Comparison of ENCODE assay signal across 13 mouse cellular contexts in genomic region chr6:116154854-116155624, GRCm38 (mm10). TPM values are rescaled to one million over a fixed set of nuclear protein-coding genes. Genes with fewer than 3 reads are reported as not detected.
A peak's percentile ranks its signal among the peaks of the same experiment; 100 is the strongest.
DNase-seq lines count a peak whose midpoint lies in the region; ATAC-seq and TF ChIP-seq lines count a peak whose summit lies in the region.
"Had no signal": no experiment of that assay in that cellular context is flagged by ENCODE, and none has a peak within 500 bp of the region (broad histone marks: within the 10 kb centered on the region; RNA-seq: fewer than 3 reads in every experiment).

No protein-coding gene starts in this region.

- no peak overlapping the region for H3K27ac ChIP-seq in embryonic facial prominence, embryonic 11.5 days (replicated peaks; ENCODE audit: low read depth, low read length)
- H3K27ac ChIP-seq in embryonic facial prominence, embryonic 10.5 days (replicated peaks) = no peak overlapping the region
- H3K27ac ChIP-seq in heart, embryonic 16.5 days (ENCODE audit: low read length) = peak overlapping the region; percentile 51
- no peak overlapping the region for H3K27ac ChIP-seq in heart, adult 2 months
- H3K27ac ChIP-seq in hindbrain, postnatal 0 days = no peak overlapping the region

- DNase-seq in embryonic facial prominence, embryonic 11.5 days (ENCODE audit: low spot score) = peak; percentile 19
- DNase-seq in embryonic facial prominence, embryonic 10.5 days (ENCODE audit: low spot score) = no peak
- no peak for DNase-seq in heart, adult 2 months
- peak; percentile 2 for DNase-seq in hindbrain, postnatal 0 days (ENCODE audit: low spot score)
- DNase-seq in right cerebral cortex, postnatal 25 days = no peak
- no peak for DNase-seq in layer of hippocampus, adult 18-20 months (ENCODE audit: low spot score in 2 of 2)
- DNase-seq: adrenal gland, postnatal 36 days; cerebellum, adult 11-12 months; lung, adult 2 months; spleen, adult 18-20 months had no signal

- 0 out of 2 replicates have a peak, but pooled peaks cover 1% of the 10 kb centered on the region for H3K79me2 ChIP-seq in heart, adult 2 months (replicated peaks; ENCODE audit: control insufficient read depth, insufficient read depth, low read length)

- no peak for TF ChIP-seq POLR2A in heart, adult 2 months (IDR thresholded peaks at IDR 0.05; ENCODE audit: insufficient read depth, low read depth, low read length)

- no peak for TF ChIP-seq CTCF in heart, adult 2 months (IDR thresholded peaks at IDR 0.05)
- TF ChIP-seq CTCF in hindbrain, postnatal 0 days (IDR thresholded peaks at IDR 0.05; ENCODE audit: low read depth) = no peak

- H3K9ac ChIP-seq in embryonic facial prominence, embryonic 11.5 days (replicated peaks; ENCODE audit: low read length) = no peak overlapping the region
- 0 out of 2 replicates have a peak overlapping the region, but pooled peaks have one; percentile 25 for H3K9ac ChIP-seq in heart, embryonic 16.5 days (ENCODE audit: low read length)
- no peak overlapping the region for H3K9ac ChIP-seq in heart, adult 2 months (ENCODE audit: low read depth, low read length)
- no peak overlapping the region for H3K9ac ChIP-seq in hindbrain, postnatal 0 days (replicated peaks; ENCODE audit: low read length)

- no peak overlapping the region for H3K4me2 ChIP-seq in embryonic facial prominence, embryonic 11.5 days (ENCODE audit: low read depth, low read length)
- H3K4me2 ChIP-seq in heart, embryonic 16.5 days (ENCODE audit: low read depth, low read length) = no peak overlapping the region
- H3K4me2 ChIP-seq in hindbrain, postnatal 0 days (ENCODE audit: low read depth, low read length) = no peak overlapping the region

- no peaks in the 10 kb centered on the region for H3K27me3 ChIP-seq in embryonic facial prominence, embryonic 11.5 days (ENCODE audit: control insufficient read depth, insufficient read depth, low read length)
- H3K27me3 ChIP-seq in embryonic facial prominence, embryonic 10.5 days (replicated peaks; ENCODE audit: low read depth, poor library complexity, severe bottlenecking) = no peaks in the 10 kb centered on the region
- no peaks in the 10 kb centered on the region for H3K27me3 ChIP-seq in heart, embryonic 16.5 days (ENCODE audit: control insufficient read depth, insufficient read depth, low read length)
- H3K27me3 ChIP-seq in heart, adult 2 months (ENCODE audit: control insufficient read depth, insufficient read depth, low read length) = no peaks in the 10 kb centered on the region
- H3K27me3 ChIP-seq in hindbrain, postnatal 0 days (ENCODE audit: insufficient read depth, low read length) = no peaks in the 10 kb centered on the region
- H3K27me3 ChIP-seq: megakaryocyte, embryonic 14.5 days had no signal

- intact Hi-C loops in heart, adult 2 months (cut with DNase I) = no loop called here

- WGBS in embryonic facial prominence, embryonic 11.5 days = 44% methylated on average over 3 of the region's 3 CpGs
- 36% methylated on average over 3 of the region's 3 CpGs for WGBS in embryonic facial prominence, embryonic 10.5 days
- WGBS in heart, embryonic 16.5 days = 27% methylated on average over 3 of the region's 3 CpGs
- 57% methylated on average over 3 of the region's 3 CpGs for WGBS in heart, adult 2 months
- WGBS in hindbrain, postnatal 0 days = 25% methylated on average over 3 of the region's 3 CpGs

- no peaks in the 10 kb centered on the region for H3K4me1 ChIP-seq in embryonic facial prominence, embryonic 11.5 days (ENCODE audit: control insufficient read depth, insufficient read depth, low read length)
- peaks cover 15% of the 10 kb centered on the region for H3K4me1 ChIP-seq in embryonic facial prominence, embryonic 10.5 days
- peaks cover 6% of the 10 kb centered on the region for H3K4me1 ChIP-seq in heart, embryonic 16.5 days (ENCODE audit: control insufficient read depth, insufficient read depth, low read length)
- peaks cover 6% of the 10 kb centered on the region; the same call in 1 of the 2 replicates for H3K4me1 ChIP-seq in heart, adult 2 months (ENCODE audit: control insufficient read depth, insufficient read depth, low read length)
- H3K4me1 ChIP-seq in hindbrain, postnatal 0 days (ENCODE audit: insufficient read depth, low read length) = no peaks in the 10 kb centered on the region; the same call in 1 of the 2 replicates

- H3K36me3 ChIP-seq in embryonic facial prominence, embryonic 11.5 days (replicated peaks; ENCODE audit: control insufficient read depth, insufficient read depth, low read depth, low read length) = no peaks in the 10 kb centered on the region
- H3K36me3 ChIP-seq in embryonic facial prominence, embryonic 10.5 days (replicated peaks) = peaks cover 11% of the 10 kb centered on the region
- no peaks in the 10 kb centered on the region for H3K36me3 ChIP-seq in heart, embryonic 16.5 days (ENCODE audit: control insufficient read depth, insufficient read depth)
- H3K36me3 ChIP-seq in heart, adult 2 months (ENCODE audit: control insufficient read depth, insufficient read depth, low read length) = peaks cover 8% of the 10 kb centered on the region
- H3K36me3 ChIP-seq in hindbrain, postnatal 0 days (ENCODE audit: insufficient read depth, low read length) = no peaks in the 10 kb centered on the region

- ATAC-seq in embryonic facial prominence, embryonic 11.5 days (replicated peaks; ENCODE audit: insufficient number of reproducible peaks, low FRiP score, low TSS enrichment, low read depth) = no peak
- no peak for ATAC-seq in heart, embryonic 16.5 days (replicated peaks; ENCODE audit: extremely low read depth, insufficient read depth, low FRiP score)
- ATAC-seq in common myeloid progenitor, adult 5-6 weeks (replicated peaks; ENCODE audit: low read depth, poor library complexity, severe bottlenecking) = 0 out of 2 replicates have a peak, but pooled peaks have one; percentile 15
- ATAC-seq in hindbrain, postnatal 0 days = no peak

- no peak for TF ChIP-seq EP300 in heart, adult 2 months (IDR thresholded peaks at IDR 0.05; ENCODE audit: insufficient read depth, low read depth, low read length)

- H3K4me3 ChIP-seq in embryonic facial prominence, embryonic 11.5 days (ENCODE audit: low read depth, low read length) = no peak overlapping the region
- no peak overlapping the region for H3K4me3 ChIP-seq in embryonic facial prominence, embryonic 10.5 days
- H3K4me3 ChIP-seq in heart, embryonic 16.5 days (ENCODE audit: low read length) = no peak overlapping the region
- no peak overlapping the region for H3K4me3 ChIP-seq in heart, adult 2 months
- H3K4me3 ChIP-seq in hindbrain, postnatal 0 days (ENCODE audit: low read length) = no peak overlapping the region
- H3K4me3 ChIP-seq: megakaryocyte, embryonic 14.5 days had no signal

- no peaks in the 10 kb centered on the region for H3K9me3 ChIP-seq in embryonic facial prominence, embryonic 11.5 days (replicated peaks; ENCODE audit: control insufficient read depth, low read length)
- no peaks in the 10 kb centered on the region for H3K9me3 ChIP-seq in embryonic facial prominence, embryonic 10.5 days
- no peaks in the 10 kb centered on the region for H3K9me3 ChIP-seq in heart, embryonic 16.5 days (replicated peaks; ENCODE audit: control insufficient read depth, low read length)
- H3K9me3 ChIP-seq in hindbrain, postnatal 0 days (ENCODE audit: low read length) = no peaks in the 10 kb centered on the region
- H3K9me3 ChIP-seq: megakaryocyte, embryonic 14.5 days had no signal

RNA-seq across cellular contexts. Expression of gene Tmcc1, which starts 38.2 kb away (rescaled TPM):
- 13.4 and 14.1 TPM in 2 replicates for polyA plus RNA-seq in embryonic facial prominence, embryonic 11.5 days (2014; fragmentation: Nextera tagmentation; extraction: Ambion mirVana)
- 15.4 and 15.5 TPM in 2 replicates for polyA plus RNA-seq in embryonic facial prominence, embryonic 10.5 days (2016; fragmentation: Nextera tagmentation; extraction: Ambion mirVana)
- polyA plus RNA-seq in heart, embryonic 16.5 days (2015; fragmentation: Nextera tagmentation; extraction: Ambion mirVana) = 10.7 and 13.3 TPM in 2 replicates
- 10 to 100 TPM; 32.1 to 33.8 TPM for total RNA-seq in heart, adult 2 months (2021)
- 16.7 and 28.9 TPM in 2 replicates for polyA plus RNA-seq in heart, adult 2 months (2012; rRNA removed)
- total RNA-seq in common myeloid progenitor, adult 5-6 weeks (2017) = 9.5 and 12.2 TPM in 2 replicates
- total RNA-seq in hindbrain, postnatal 0 days (2014; rRNA removed) = 33.9 and 36.9 TPM in 2 replicates
- polyA plus RNA-seq in hindbrain, postnatal 0 days (2015; fragmentation: Nextera tagmentation; extraction: Ambion mirVana) = 13.0 and 14.0 TPM in 2 replicates
- 10 to 100 TPM; 82.0 to 91.7 TPM for total RNA-seq in layer of hippocampus, adult 18-20 months (2021)

RNA-seq across cellular contexts. Expression of gene Washc2, which starts 52.8 kb away (rescaled TPM):
- polyA plus RNA-seq in embryonic facial prominence, embryonic 11.5 days (2014; fragmentation: Nextera tagmentation; extraction: Ambion mirVana) = 47.7 and 50.5 TPM in 2 replicates
- 51.3 and 54.5 TPM in 2 replicates for polyA plus RNA-seq in embryonic facial prominence, embryonic 10.5 days (2016; fragmentation: Nextera tagmentation; extraction: Ambion mirVana)
- 30.3 and 31.3 TPM in 2 replicates for polyA plus RNA-seq in heart, embryonic 16.5 days (2015; fragmentation: Nextera tagmentation; extraction: Ambion mirVana)
- total RNA-seq in heart, adult 2 months (2021) = 10 to 100 TPM; 18.1 to 24.5 TPM
- 17.7 and 25.4 TPM in 2 replicates for polyA plus RNA-seq in heart, adult 2 months (2012; rRNA removed)
- total RNA-seq in common myeloid progenitor, adult 5-6 weeks (2017) = 41.5 and 61.2 TPM in 2 replicates
- total RNA-seq in hindbrain, postnatal 0 days (2014; rRNA removed) = 73.2 and 81.8 TPM in 2 replicates
- polyA plus RNA-seq in hindbrain, postnatal 0 days (2015; fragmentation: Nextera tagmentation; extraction: Ambion mirVana) = 61.5 and 62.1 TPM in 2 replicates
- total RNA-seq in layer of hippocampus, adult 18-20 months (2021) = 100 to 1,000 TPM in 1 of 2 experiments, 10 to 100 TPM in 1; 99.2 to 110 TPM

Comparison
In these comparisons a context has a peak if more than half of its experiments do, and no peak if none do; other contexts are left out.
1. DNase-seq: peak in embryonic facial prominence, embryonic 11.5 days (single experiment) and hindbrain, postnatal 0 days (single experiment); none in embryonic facial prominence, embryonic 10.5 days (single experiment), heart, adult 2 months (0 of 2), right cerebral cortex, postnatal 25 days (single experiment) and layer of hippocampus, adult 18-20 months (0 of 2).